Mouse (Mus musculus): Measurements from ENCODE around the gene Dffb. TPM values are rescaled to one million over a fixed set of nuclear protein-coding genes. Genes with fewer than 3 reads are reported as not detected.
"Not testable (repeated sequence)": the region's sequence is repeated elsewhere in the genome, so short reads cannot be mapped to it uniquely, and the experiment has no call there.

Dffb gene
- polyA plus RNA-seq, 1 experiment from 2014 or later, result 7.5 TPM

GRCm38 (mm10) chr4:153928772-153929299 is 46.1 kb downstream of the Dffb start:
- no peak overlapping the region for H3K4me3 ChIP-seq (ENCODE audit: low read depth, low read length)
- H3K9me3 ChIP-seq (replicated peaks; ENCODE audit: control insufficient read depth, low read length), result no peaks in the 10 kb centered on the region
- no peaks in the 10 kb centered on the region for H3K4me1 ChIP-seq (ENCODE audit: control insufficient read depth, insufficient read depth, low read length)
- no peaks in the 10 kb centered on the region for H3K36me3 ChIP-seq (ENCODE audit: control insufficient read depth, insufficient read depth, low read length)
- ATAC-seq (replicated peaks; ENCODE audit: insufficient number of reproducible peaks, low FRiP score, low TSS enrichment), result no peak
- H3K4me2 ChIP-seq, result no peak overlapping the region
- no peaks in the 10 kb centered on the region for H3K27me3 ChIP-seq (ENCODE audit: control insufficient read depth, insufficient read depth, low read length)
- no peak overlapping the region for H3K27ac ChIP-seq (ENCODE audit: low read depth, low read length)
- 81% methylated on average over 11 of the region's 11 CpGs for WGBS (ENCODE audit: insufficient replicate concordance)
- no peak overlapping the region for H3K9ac ChIP-seq (ENCODE audit: low read depth, low read length)

DNA sequence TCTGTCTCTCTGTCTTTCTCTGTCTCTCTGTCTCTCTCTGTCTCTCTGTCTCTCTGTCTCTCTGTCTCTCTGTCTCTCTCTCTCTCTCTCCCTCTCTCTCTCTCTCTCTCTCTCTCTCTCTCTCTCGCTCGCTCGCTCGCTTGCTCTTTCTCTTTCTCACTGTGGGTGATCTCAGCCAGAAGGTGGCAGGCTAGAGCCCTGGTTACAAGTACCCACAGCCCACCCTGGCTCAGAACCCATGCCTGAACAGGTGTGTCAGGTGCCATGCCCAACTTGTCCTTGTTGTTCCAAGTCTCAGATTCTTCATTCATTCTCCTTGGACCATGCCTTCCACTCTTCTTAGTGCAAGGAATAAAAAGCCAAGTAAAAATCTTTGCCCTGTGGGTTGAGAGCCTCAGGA is 52.8 kb downstream of the Dffb start:
- H3K27ac ChIP-seq (ENCODE audit: low read depth, low read length); H3K4me3 ChIP-seq (ENCODE audit: low read depth, low read length); H3K4me2 ChIP-seq; H3K4me1 ChIP-seq (ENCODE audit: control insufficient read depth, insufficient read depth, low read length); H3K27me3 ChIP-seq (ENCODE audit: control insufficient read depth, insufficient read depth, low read length); H3K9me3 ChIP-seq (replicated peaks; ENCODE audit: control insufficient read depth, low read length); H3K36me3 ChIP-seq (ENCODE audit: control insufficient read depth, insufficient read depth, low read length); H3K9ac ChIP-seq (ENCODE audit: low read depth, low read length); ATAC-seq (replicated peaks; ENCODE audit: insufficient number of reproducible peaks, low FRiP score, low TSS enrichment): not testable (repeated sequence)
- WGBS (ENCODE audit: insufficient replicate concordance), result 62% methylated on average over 4 of the region's 4 CpGs

DNA sequence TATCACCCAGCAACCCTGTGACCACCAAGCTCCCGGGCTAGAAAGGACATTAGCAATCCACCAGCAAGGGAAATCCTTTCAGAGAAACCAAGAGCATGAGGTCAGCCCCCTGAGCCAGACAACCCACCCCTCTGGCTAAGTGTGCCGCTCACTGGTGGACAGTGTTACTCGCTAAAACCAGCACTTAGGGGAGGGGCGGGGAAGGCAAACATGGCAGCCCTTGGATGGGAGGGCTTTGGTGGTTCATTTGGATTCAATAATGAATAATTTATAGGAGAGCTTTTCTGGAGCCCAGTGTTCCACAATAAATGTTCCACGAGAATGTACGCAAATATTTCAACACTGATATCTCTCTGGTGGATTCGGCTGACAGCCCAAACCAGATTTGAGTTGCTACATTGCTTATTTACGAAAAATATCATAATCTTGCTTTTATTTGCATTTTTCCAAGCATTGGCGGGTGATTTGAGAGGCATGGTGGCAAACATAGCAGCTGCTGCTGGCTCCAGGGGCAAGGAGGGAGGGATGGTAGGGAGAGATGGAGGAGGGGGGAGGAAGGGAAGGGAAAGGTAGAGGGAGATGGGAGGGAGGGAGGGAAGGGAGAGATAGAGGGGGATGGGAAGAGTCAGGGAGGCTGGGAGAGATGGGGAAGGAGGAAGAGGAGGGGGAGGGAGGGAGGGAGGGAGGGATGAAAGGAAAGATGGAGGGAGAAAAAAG is 54.3 kb downstream of the Dffb start:
- Histone ChIP-seq H3K36me3 (ENCODE audit: control insufficient read depth, insufficient read depth, low read length) (no peaks in the 10 kb centered on the region), H3K9me3 (replicated peaks; ENCODE audit: control insufficient read depth, low read length) (no peaks in the 10 kb centered on the region), H3K4me2 (no peak overlapping the region), H3K4me1 (ENCODE audit: control insufficient read depth, insufficient read depth, low read length) (no peaks in the 10 kb centered on the region), H3K4me3 (ENCODE audit: low read depth, low read length) (no peak overlapping the region), H3K27me3 (ENCODE audit: control insufficient read depth, insufficient read depth, low read length) (no peaks in the 10 kb centered on the region), H3K9ac (ENCODE audit: low read depth, low read length) (no peak overlapping the region), H3K27ac (ENCODE audit: low read depth, low read length) (no peak overlapping the region)
- ATAC-seq (replicated peaks; ENCODE audit: insufficient number of reproducible peaks, low FRiP score, low TSS enrichment), result no peak
- 66% methylated on average over 9 of the region's 9 CpGs for WGBS (ENCODE audit: insufficient replicate concordance)

GRCm38 (mm10) chr4:153917773-153918500 is 57.0 kb downstream of the Dffb start:
- 33% methylated on average over 8 of the region's 8 CpGs for WGBS (ENCODE audit: insufficient replicate concordance)

More at GRCm38 (mm10) chr4:153917773-153918500, 57.0 kb downstream of the Dffb start:
- Histone ChIP-seq H3K4me3 (ENCODE audit: low read depth, low read length) (no peak overlapping the region), H3K9me3 (replicated peaks; ENCODE audit: control insufficient read depth, low read length) (no peaks in the 10 kb centered on the region), H3K9ac (ENCODE audit: low read depth, low read length) (no peak overlapping the region), H3K4me2 (no peak overlapping the region), H3K27me3 (ENCODE audit: control insufficient read depth, insufficient read depth, low read length) (no peaks in the 10 kb centered on the region), H3K4me1 (ENCODE audit: control insufficient read depth, insufficient read depth, low read length) (no peaks in the 10 kb centered on the region), H3K27ac (ENCODE audit: low read depth, low read length) (no peak overlapping the region), H3K36me3 (ENCODE audit: control insufficient read depth, insufficient read depth, low read length) (no peaks in the 10 kb centered on the region)
- ATAC-seq (replicated peaks; ENCODE audit: insufficient number of reproducible peaks, low FRiP score, low TSS enrichment), result no peak

Other genes with a start within 250 kb of the Dffb start
- gene A430005L14Rik, start 17.9 kb downstream of the Dffb start, polyA plus RNA-seq (2014; fragmentation: Nextera tagmentation; extraction: Ambion mirVana), result 50.5 and 57.8 TPM in 2 replicates
- gene Cep104, start 68 bp upstream of the Dffb start, polyA plus RNA-seq (2014; fragmentation: Nextera tagmentation; extraction: Ambion mirVana), result 11.4 and 14.3 TPM in 2 replicates
- 13.4 and 14.7 TPM in 2 replicates for gene Lrrc47, start 36.6 kb upstream of the Dffb start, polyA plus RNA-seq (2014; fragmentation: Nextera tagmentation; extraction: Ambion mirVana)
- gene Smim1, start 51.1 kb upstream of the Dffb start, polyA plus RNA-seq (2014; fragmentation: Nextera tagmentation; extraction: Ambion mirVana), result 95.7 and 104 TPM in 2 replicates
- gene Ccdc27, start 67.6 kb upstream of the Dffb start, polyA plus RNA-seq (2014; fragmentation: Nextera tagmentation; extraction: Ambion mirVana), result not detected in 2 replicates
- not detected in 2 replicates for gene Trp73, start 165.1 kb upstream of the Dffb start, polyA plus RNA-seq (2014; fragmentation: Nextera tagmentation; extraction: Ambion mirVana)
- gene Wrap73, start 167.2 kb upstream of the Dffb start, polyA plus RNA-seq (2014; fragmentation: Nextera tagmentation; extraction: Ambion mirVana), result 22.1 and 26.5 TPM in 2 replicates
- gene Tprgl, start 185.5 kb upstream of the Dffb start, polyA plus RNA-seq (2014; fragmentation: Nextera tagmentation; extraction: Ambion mirVana), result 125 and 135 TPM in 2 replicates
- gene Megf6, start 195.6 kb upstream of the Dffb start, polyA plus RNA-seq (2014; fragmentation: Nextera tagmentation; extraction: Ambion mirVana), result 8.6 and 8.8 TPM in 2 replicates